Mouse (Mus musculus) cerebellum, postnatal 4 days (tissue): Measurements from ENCODE around the gene Nt5e.

Experiments
- DNase-seq, 2 experiments: peaks; one replicate each; pipeline ENCODE4 v3.0.0; 2022; ENCODE audit warnings: low spot score in 2 of 2, mixed read lengths in 1 of 2

Gene Nt5e

GRCm38 (mm10) chr9:88380542-88380941 lies 53.5 kb downstream of the Nt5e start:
- DNase-seq = no peak

GRCm38 (mm10) chr9:88388826-88389225 lies 61.8 kb downstream of the Nt5e start:
- DNase-seq = no peak

- DNase-seq = no peak
These were observed 67.9 kb downstream of the Nt5e start for GRCm38 (mm10) chr9:88394852-88395251.

- DNase-seq = no peak
These were observed 71.5 kb downstream of the Nt5e start for GRCm38 (mm10) chr9:88398461-88398860.

- DNase-seq = no peak
These were observed 77.1 kb downstream of the Nt5e start for GRCm38 (mm10) chr9:88404088-88404487.

GRCm38 (mm10) chr9:88404515-88404914 lies 77.5 kb downstream of the Nt5e start:
- DNase-seq = no peak

- DNase-seq = no peak
These were observed 83.0 kb downstream of the Nt5e start for GRCm38 (mm10) chr9:88409978-88410377.

- DNase-seq = no peak
These were observed 89.8 kb downstream of the Nt5e start for GRCm38 (mm10) chr9:88416752-88417151.
